Comparison of ENCODE assay signal across 1 mouse cellular context in the genomic region with DNA sequence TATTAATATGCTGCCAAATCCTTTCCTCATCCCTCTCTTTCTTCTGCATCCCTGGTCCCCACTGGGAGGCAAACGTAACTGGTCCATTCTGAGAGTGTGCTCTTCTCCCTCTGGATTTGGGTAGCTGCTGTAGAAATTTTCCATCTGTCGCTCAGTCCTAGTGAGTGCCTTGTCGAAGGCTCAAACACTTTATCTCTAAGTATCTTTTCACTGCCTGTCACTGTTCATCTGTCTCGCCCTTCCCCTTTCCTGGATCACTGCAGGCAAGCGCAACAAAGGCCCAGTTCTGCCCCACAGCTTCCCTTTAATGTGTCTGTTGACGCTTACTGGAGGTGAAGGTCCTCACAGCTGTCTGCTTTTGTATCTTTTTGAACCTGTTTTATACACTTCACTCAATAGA.
A peak's percentile ranks its signal among the peaks of the same experiment; 100 is the strongest.
TF ChIP-seq lines count a peak whose summit lies in the region.

No protein-coding gene starts in this region.

TF ChIP-seq in MEL, 35 proteins besides CTCF, POLR2A, EP300 and RAD21:
- TF ChIP-seq SIN3A (IDR thresholded peaks at IDR 0.05; ENCODE audit: low read length) (peak; percentile 74), ETS1 (IDR thresholded peaks at IDR 0.05; ENCODE audit: low read depth, low read length) (peak; percentile 31; the same call in 1 of the 2 replicates), POLR2AphosphoS2 (IDR thresholded peaks at IDR 0.05; ENCODE audit: low read length) (no peak), TBP (IDR thresholded peaks at IDR 0.05; ENCODE audit: low read depth, low read length) (peak; percentile 14; the same call in 1 of the 2 replicates), NELFE (IDR thresholded peaks at IDR 0.05; ENCODE audit: low read depth, low read length) (no peak), MXI1 (IDR thresholded peaks at IDR 0.05; ENCODE audit: low read depth, low read length) (peak; percentile 34; the same call in 1 of the 2 replicates), GATA1 (IDR thresholded peaks at IDR 0.05; ENCODE audit: low read depth, low read length) (peak; percentile 46; the same call in 1 of the 2 replicates)
TF ChIP-seq in MEL: peak in this region for 5.
